Comparison of ENCODE assay signal across 13 mouse cellular contexts in genomic region chr14:25438255-25438654, GRCm38 (mm10).
"Had no signal": no experiment of that assay in that cellular context is flagged by ENCODE, and none has a peak within 500 bp of the region (broad histone marks: within the 10 kb centered on the region; RNA-seq: fewer than 3 reads in every experiment).

No protein-coding gene starts in this region.

- DNase-seq: gastrocnemius, adult 2 months; gastrocnemius, postnatal 10 days; gastrocnemius, postnatal 25 days; heart, adult 2 months; heart, postnatal 14 days; heart, postnatal 4 days; kidney, adult 18-20 months; kidney, adult 8-10 months; kidney, postnatal 10 days; kidney, postnatal 4 days; liver; liver, embryonic 13.5 days; liver, postnatal 0 days had no signal
